Mouse (Mus musculus) cerebellum, postnatal 4 days (tissue): ENCODE measurements at regions not wholly inside any gene's neighbourhood (a gene's known extent, or its start where the extent isn't known, plus 50 kb on each side); places are given as distances from the start of the nearest gene placed in this dataset.
A peak's percentile ranks its signal among the peaks of the same experiment; 100 is the strongest.

Source experiments
- DNase-seq, 2 experiments: peaks; one replicate each; pipeline ENCODE4 v3.0.0; 2022; ENCODE audit warnings: low spot score in 2 of 2, mixed read lengths in 1 of 2

DNA sequence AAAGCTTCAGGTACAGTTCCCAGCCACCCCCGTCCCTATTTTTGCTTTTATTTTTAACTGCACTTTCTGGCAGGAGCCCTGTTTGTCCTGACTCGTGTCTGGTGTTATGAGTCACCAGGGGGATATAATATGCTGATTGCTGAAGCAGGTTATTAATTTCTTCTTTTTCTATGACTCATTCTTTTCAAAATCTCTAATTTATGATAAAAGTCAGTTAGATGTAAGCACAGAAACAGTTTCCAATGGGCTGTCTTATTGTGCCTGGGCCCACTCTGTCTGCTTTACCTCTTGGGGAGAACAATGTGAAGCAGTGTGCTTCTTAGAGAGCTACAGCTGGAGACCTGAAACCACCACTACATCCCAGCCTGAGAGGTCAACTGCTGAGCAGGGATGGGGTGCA lies 153.5 kb upstream of the Trib2 start:
- no peak for DNase-seq

GRCm38 (mm10) chr12:15967550-15968102 lies 150.9 kb upstream of the Trib2 start:
- DNase-seq, result no peak

GRCm38 (mm10) chr12:15966631-15967030 lies 149.9 kb upstream of the Trib2 start:
- no peak for DNase-seq

DNA sequence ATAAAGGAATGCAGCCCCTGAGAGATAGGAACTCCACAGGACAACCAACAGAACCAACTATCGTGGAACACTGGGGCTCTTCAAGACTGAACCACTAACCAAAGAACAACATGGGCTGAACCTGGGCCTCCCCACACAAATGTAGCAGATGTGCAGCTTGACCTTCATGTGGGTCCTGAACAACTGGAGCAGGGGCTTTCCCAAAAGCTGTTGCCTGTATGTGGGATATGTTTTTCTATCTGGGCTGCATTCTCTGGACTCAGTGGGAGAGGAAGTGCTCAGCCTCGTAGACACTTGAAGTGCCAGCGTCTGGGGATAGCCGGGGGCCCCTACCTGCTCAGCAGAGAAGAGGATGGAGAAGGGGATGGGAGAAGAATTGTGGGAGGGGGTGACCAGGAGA lies 149.2 kb upstream of the Trib2 start:
- DNase-seq, result no peak

GRCm38 (mm10) chr12:15964073-15964472 lies 147.4 kb upstream of the Trib2 start:
- DNase-seq, result no peak

DNA sequence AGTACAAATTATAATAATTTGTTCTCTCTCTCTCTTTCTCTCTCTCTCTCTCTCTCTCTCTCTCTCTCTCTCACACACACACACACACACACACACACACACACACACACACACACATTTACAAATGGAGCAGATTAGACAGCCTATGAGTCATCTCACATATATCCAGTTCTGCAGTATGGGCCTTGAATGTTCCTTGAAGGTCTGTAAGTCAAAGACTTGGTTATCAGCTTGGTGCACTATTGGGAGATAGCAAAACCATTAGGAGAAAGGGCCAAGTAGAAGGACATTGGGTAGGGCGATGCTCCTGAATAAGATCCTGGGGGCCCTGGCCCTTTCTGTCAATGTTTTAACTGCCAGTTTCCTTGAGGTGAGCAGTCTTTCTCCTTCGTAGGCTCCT lies 145.1 kb upstream of the Trib2 start:
- no peak for DNase-seq

GRCm38 (mm10) chr12:15937443-15938237 lies 120.9 kb upstream of the Trib2 start:
- no peak for DNase-seq

- no peak for DNase-seq
Observed at GRCm38 (mm10) chr12:15932067-15932466, 115.3 kb upstream of the Trib2 start.

- DNase-seq, result no peak
Observed at GRCm38 (mm10) chr12:15931535-15931934, 114.8 kb upstream of the Trib2 start.

DNA sequence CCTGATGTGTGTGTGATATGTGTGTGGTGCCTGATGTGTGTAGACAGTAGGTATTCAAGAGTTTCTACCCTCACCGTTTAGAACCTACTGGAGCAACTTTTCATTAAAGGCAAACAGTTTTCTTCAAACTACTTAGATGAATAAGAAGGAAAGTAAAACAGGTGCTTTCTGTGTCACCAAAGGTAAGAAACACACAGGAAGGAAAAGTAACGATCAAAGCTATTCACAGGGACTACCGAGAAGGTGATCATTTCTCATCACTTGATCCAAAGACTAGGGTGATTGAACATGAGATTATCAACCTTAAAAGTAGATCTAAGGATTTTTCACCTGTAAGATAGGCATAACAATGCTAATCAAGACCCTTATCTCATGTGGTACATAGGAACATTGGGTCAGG lies 113.4 kb upstream of the Trib2 start:
- no peak for DNase-seq

DNA sequence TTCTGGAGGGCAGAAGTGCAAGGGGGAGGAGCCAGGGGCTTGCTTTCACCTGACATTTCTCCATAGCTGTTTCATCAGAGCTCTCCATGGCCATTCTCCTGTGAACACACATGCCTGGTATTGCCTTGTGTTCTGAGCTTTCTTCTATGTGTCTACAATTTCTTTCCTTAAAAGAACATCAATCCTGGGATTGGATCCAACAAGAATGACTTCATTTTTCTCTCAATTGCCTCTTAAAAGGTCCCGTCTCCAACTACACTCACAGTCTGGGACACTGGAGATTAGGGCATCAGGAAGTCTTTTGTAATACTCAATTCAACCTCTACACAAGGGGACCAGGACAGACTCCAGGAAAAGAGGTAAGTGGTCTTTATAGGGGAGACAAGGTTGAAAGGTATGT lies 112.8 kb upstream of the Trib2 start:
- DNase-seq, result no peak

- DNase-seq, result no peak
Observed at GRCm38 (mm10) chr12:15918291-15918690, 101.6 kb upstream of the Trib2 start.

GRCm38 (mm10) chr12:15912959-15913358 lies 96.2 kb upstream of the Trib2 start:
- no peak for DNase-seq

- no peak for DNase-seq
Observed at GRCm38 (mm10) chr12:15912491-15912890, 95.8 kb upstream of the Trib2 start.

- no peak for DNase-seq
Observed at GRCm38 (mm10) chr12:15911254-15911991, 94.7 kb upstream of the Trib2 start.

- DNase-seq, result no peak
Observed at GRCm38 (mm10) chr12:15897539-15897938, 80.8 kb upstream of the Trib2 start.

DNA sequence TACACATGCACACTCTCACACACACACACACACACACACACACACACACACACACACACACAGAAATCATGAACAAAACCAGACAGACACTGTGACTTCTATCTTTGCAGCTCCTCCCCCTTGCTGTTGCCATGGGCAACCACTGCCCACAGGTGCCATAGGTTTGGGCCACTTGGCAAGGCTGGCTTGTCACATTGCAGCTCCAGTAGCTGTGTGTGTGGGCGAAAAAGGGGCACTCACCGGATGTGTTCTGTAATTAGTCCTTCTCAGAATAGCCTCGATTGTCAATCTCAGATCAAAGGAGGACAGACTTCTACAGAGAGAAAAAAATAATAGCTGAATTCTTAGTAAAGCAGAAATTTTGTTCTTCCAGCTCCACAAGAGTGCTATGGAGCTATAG lies 79.8 kb upstream of the Trib2 start:
- DNase-seq, result peak in 1 of 2 experiments; percentile 25

- DNase-seq, result no peak
Observed at GRCm38 (mm10) chr12:15895215-15895614, 78.5 kb upstream of the Trib2 start.

- no peak for DNase-seq
Observed at GRCm38 (mm10) chr12:15890591-15890990, 73.9 kb upstream of the Trib2 start.

DNA sequence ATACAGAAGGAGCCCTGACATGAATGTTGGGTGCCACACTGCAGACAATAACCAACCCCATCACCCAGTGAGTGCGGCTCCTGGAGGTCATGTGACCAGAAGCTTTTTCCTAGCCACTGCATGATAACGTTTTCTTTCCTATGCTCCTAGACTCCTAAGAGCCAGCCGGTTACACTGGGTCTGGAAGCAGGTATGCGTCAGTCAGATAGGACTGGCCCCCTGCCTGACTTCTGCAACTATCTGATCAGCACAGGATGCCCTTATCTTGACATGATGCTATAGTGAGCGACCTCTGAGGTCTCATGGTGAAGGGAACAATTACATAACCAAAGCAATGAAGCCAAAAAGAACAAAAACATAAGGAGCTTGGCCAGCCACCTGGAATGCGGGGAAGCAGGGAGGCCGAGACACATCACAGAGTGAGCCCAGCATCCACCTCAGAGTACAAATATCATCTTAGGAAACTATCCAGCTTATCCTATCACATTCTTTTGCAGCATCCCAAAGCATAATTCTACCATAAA lies 63.2 kb upstream of the Trib2 start:
- DNase-seq, result no peak
